Mouse (Mus musculus): Measurements from ENCODE around the gene Hist1h2ak. TPM values are rescaled to one million over a fixed set of nuclear protein-coding genes. Genes with fewer than 3 reads are reported as not detected.

The Hist1h2ak gene
- not detected for polyA plus RNA-seq (2015; fragmentation: Illumina TruSeq; extraction: RNeasy Lipid Tissue Mini Kit (QIAGEN cat#74804); ENCODE audit: insufficient read depth, low read depth, low replicate concordance)

DNA sequence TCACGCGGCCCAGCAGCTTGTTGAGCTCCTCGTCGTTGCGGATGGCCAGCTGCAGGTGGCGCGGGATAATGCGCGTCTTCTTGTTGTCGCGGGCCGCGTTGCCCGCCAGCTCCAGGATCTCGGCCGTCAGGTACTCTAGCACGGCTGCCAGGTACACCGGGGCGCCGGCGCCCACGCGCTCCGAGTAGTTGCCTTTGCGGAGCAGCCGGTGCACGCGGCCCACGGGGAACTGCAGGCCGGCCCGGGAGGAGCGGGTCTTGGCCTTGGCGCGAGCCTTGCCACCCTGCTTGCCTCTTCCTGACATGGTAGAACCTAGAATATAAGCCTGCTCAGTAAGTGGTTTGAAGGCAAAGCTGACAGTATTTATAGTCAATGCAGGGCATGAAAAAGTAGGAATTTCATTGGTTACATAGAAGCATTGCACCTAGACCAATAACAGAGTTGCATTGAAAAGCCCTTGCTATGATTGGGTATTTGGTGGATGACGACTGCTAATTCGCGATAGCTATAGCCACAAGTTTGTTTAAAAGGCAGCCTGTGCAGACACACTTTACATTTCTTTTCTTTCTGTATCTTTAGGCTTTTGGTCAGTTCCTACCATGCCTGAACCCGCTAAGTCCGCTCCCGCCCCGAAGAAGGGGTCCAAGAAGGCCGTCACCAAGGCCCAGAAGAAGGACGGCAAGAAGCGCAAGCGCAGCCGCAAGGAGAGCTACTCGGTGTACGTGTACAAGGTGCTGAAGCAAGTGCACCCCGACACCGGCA is at the start of gene Hist1h2ak, which contains the start of gene Hist1h2bn:
TSS of gene Hist1h2ak (minus strand) at position 304 of the 762 bp plus-strand sequence.
TSS of gene Hist1h2bn (plus strand) at position 600 of the 762 bp plus-strand sequence.

DNA sequence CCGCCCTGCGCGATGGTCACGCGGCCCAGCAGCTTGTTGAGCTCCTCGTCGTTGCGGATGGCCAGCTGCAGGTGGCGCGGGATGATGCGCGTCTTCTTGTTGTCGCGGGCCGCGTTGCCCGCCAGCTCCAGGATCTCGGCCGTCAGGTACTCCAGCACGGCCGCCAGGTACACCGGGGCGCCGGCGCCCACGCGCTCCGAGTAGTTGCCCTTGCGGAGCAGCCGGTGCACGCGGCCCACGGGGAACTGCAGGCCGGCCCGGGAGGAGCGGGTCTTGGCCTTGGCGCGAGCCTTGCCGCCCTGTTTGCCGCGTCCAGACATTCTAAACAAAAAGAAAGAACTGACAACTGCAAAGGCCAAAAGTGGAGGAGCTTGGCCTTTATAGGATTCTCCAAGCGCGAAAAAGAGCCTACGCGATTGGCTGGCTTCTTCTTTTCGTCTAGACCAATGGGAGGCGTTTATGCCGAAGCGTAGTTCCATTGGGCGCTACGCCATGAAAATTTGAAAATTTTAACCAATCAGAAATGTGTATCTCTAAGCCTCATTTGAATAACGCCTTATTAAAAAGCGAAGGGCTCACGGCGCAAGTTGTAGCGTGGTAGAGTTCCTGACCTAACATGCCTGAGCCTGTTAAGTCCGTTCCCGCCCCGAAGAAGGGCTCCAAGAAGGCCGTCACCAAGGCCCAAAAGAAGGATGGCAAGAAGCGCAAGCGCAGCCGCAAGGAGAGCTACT is 33.4 kb upstream of the Hist1h2ak start, which contains the start of the genes Hist1h2an and Hist1h2bp:
TSS of gene Hist1h2an (minus strand) at position 320 of the 731 bp plus-strand sequence.
TSS of gene Hist1h2bp (plus strand) at position 563 of the 731 bp plus-strand sequence.

DNA sequence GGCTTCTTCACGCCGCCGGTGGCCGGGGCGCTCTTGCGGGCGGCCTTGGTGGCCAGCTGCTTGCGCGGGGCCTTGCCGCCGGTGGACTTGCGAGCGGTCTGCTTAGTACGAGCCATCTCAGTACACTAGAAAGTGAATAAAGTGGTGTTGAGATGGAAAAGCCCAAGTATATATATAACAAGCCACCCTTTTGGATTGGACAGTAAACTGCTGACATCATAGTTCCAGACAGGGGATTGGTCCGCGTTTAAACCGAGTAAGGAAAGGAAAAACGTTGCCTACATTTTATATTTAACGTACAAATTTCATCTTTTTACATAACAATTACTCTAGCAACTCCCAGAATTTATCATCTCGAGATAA is 29.6 kb upstream of the Hist1h2ak start, which contains the start of gene Hist1h3i:
TSS of gene Hist1h3i (minus strand) at position 116 of the 363 bp plus-strand sequence.

DNA sequence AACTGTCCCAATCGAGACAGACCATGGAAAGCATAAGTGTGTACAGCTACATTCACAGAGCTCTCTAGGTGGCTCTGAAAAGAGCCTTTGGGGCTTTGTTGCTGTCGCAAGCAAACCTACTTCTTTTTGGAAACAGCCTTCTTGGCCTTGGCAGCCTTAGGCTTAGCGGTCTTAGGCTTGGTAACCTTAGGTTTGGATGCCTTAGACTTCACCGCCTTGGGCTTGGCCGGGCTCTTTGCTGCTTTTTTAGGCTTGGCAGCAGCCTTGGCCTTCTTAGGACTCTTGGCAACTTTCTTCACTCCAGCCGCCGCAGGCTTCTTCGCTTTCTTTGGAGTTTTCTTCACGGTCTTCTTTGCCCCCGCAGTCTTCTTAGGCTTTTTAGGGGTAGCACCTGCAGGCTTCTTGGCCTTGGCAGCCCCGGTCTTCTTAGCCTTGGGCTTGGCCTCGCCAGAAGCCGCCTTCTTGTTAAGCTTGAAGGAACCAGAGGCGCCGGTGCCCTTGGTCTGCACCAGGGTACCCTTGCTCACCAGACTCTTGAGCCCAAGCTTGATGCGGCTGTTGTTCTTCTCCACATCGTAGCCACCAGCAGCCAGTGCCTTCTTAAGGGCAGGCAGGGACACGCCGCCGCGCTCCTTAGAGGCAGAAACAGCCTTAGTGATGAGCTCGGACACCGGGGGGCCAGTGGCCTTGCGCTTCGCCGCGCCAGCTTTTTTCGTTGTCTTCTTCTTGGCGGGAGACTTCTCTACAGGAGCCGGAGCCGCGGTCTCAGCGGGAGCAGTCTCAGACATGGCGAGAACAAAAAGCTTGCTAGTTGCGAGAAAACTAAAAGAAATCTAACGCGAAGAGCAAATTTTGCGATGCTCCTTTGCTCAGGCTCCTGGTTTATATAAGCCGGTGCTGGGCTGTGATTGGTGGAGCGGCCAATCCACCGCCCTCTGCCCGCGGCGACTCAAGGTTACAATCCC is 26.4 kb upstream of the Hist1h2ak start, which contains the start of gene Hist1h1b:
TSS of gene Hist1h1b (minus strand) at position 859 of the 965 bp plus-strand sequence.

DNA sequence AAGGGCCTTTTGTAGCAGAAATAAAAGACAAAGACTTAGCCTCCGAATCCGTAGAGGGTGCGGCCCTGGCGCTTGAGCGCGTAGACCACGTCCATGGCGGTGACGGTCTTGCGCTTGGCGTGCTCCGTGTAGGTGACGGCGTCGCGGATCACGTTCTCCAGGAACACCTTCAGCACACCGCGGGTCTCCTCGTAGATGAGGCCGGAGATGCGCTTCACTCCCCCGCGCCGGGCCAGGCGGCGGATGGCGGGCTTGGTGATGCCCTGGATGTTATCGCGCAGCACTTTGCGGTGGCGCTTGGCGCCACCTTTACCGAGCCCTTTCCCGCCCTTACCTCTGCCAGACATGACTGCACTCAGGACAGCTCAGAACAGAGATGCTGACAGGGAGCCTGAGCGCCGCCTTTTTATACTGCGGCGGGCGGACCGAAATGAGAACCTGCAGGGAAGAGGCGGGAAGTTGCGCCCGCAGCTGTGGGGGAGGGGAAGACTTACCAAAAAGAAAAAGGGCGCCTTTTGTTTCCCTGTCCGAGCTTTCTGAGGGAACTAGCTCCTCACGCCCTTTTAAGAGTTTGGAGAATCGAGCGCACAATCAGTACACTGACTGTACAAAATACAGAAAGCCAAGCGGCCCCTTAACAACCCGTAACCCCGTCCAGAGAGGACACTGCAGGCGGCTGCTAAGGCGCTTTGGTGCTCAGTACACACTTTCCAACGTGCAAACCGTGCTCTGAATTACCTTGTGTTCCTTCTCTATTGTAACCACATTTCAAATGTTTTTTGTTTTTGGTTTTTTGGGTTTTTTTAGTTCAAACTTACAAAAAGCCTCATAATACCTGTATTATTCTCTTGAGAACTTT is 3.2 kb downstream of the Hist1h2ak start, which contains the start of gene Hist1h4k:
TSS of gene Hist1h4k (minus strand) at position 347 of the 859 bp plus-strand sequence.

DNA sequence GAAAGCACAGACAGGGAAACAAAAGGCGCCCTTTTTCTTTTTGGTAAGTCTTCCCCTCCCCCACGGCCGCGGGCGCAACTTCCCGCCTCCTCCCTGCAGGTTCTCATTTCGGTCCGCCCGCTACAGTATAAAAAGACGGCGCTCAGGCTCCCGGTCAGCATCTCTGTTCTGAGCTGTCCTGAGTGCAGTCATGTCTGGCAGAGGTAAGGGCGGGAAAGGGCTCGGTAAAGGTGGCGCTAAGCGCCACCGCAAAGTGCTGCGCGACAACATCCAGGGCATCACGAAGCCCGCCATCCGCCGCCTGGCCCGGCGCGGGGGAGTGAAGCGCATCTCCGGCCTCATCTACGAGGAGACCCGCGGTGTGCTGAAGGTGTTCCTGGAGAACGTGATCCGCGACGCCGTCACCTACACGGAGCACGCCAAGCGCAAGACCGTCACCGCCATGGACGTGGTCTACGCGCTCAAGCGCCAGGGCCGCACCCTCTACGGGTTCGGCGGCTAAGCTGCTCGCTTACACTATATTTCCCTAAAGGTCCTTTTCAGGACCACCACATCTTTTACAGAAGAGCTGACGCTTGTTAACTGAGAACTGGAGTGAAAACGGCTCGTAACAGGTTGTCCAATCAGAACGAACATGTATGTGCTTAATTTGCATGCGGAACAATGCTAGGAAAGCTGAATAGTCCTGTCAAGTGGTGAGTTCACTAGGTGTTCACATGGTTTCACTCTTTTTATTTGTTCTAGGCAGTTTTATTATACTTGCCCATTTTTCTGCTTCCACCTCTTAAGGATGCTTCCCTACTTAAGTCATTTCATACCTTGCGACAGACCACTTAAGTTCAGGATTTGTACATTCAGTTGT is 18.5 kb downstream of the Hist1h2ak start, which contains the start of gene Hist1h4j:
TSS of gene Hist1h4j (plus strand) at position 159 of the 862 bp plus-strand sequence.

DNA sequence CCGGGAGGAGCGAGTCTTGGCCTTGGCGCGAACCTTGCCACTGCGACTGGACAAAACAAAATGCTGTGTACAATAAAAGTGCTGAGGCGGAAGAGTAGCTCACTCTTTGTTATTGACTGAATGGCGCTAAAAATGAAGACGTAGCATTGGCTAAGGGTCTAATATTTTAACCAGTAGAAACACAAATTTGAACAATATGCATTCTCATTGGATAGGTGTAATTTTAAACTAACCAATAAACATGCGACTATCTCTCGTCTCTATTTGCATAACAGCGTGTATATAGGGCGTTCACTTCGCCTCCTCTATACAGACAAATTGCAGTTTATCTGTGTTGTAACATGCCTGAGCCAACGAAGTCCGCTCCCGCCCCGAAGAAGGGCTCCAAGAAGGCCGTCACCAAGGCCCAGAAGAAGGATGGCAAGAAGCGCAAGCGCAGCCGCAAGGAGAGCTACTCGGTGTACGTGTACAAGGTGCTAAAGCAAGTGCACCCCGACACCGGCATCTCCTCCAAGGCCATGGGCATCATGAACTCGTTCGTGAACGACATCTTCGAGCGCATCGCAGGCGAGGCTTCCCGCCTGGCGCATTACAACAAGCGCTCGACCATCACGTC is 31.8 kb downstream of the Hist1h2ak start, which contains the start of gene Hist1h2bm:
TSS of gene Hist1h2bm (plus strand) at position 288 of the 616 bp plus-strand sequence.

DNA sequence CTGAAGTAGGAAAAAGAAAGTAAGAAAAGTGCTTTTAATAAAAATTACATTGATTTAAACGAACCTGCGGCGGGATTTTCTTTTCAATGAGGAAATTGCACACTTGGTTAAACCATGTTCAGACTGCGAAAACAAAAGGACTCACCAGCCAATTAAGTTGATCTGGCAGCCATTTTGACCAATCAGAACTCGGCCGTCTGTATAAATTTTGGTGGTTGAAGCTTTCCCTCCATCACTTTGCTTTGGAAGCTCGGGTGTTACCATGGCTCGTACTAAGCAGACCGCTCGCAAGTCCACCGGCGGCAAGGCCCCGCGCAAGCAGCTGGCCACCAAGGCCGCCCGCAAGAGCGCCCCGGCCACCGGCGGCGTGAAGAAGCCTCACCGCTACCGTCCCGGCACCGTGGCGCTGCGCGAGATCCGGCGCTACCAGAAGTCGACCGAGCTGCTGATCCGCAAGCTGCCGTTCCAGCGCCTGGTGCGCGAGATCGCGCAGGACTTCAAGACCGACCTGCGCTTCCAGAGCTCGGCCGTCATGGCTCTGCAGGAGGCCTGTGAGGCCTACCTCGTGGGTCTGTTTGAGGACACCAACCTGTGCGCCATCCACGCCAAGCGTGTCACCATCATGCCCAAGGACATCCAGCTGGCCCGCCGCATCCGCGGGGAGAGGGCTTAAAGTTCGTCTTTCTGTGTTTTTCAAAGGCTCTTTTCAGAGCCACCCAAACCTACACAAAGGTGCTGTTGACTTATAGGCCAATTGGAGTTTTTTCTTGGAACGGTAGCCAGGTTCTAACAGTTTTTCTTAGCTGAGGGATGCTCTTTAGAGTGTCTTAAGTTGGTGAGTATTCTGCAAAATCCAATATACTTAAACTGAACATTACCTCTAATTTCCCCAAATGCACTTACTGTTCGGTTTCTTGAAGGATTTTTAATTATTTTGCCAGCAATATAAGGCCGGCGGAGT is 36.0 kb downstream of the Hist1h2ak start, which contains the start of gene Hist1h3h:
TSS of gene Hist1h3h (plus strand) at position 263 of the 961 bp plus-strand sequence.

DNA sequence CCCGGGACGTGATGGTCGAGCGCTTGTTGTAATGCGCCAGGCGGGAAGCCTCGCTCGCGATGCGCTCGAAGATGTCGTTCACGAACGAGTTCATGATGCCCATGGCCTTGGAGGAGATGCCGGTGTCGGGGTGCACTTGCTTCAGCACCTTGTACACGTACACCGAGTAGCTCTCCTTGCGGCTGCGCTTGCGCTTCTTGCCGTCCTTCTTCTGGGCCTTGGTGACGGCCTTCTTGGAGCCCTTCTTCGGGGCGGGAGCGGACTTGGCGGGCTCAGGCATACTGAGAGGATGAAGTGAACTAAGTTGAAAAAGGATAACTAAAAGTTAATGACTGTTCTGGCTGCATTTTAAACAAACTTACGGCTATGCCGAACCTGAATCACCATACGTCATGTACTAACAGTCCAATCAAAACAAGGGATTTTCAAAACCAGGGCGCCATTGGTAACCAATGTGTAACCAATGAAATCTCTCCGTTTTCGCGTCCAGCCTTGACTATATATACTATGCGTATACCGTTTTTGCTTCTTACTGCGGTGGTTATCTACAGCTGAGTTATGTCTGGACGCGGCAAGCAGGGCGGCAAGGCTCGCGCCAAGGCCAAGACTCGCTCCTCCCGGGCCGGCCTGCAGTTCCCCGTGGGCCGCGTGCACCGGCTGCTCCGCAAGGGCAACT is 37.6 kb downstream of the Hist1h2ak start, which contains the start of the genes Hist1h2bl and Hist1h2ai:
TSS of gene Hist1h2bl (minus strand) at position 280 of the 676 bp plus-strand sequence.
TSS of gene Hist1h2ai (plus strand) at position 559 of the 676 bp plus-strand sequence.

Other genes starting within 250 kb of the Hist1h2ak start
- 2.1 TPM for gene Zkscan8, start 222.7 kb downstream of the Hist1h2ak start, polyA plus RNA-seq (2015; fragmentation: Illumina TruSeq; extraction: RNeasy Lipid Tissue Mini Kit (QIAGEN cat#74804); ENCODE audit: insufficient read depth, low read depth, low replicate concordance)
- gene Olfr1366, start 211.0 kb downstream of the Hist1h2ak start, polyA plus RNA-seq (2015; fragmentation: Illumina TruSeq; extraction: RNeasy Lipid Tissue Mini Kit (QIAGEN cat#74804); ENCODE audit: insufficient read depth, low read depth, low replicate concordance) = not detected
- not detected for gene Olfr1535, start 193.9 kb downstream of the Hist1h2ak start, polyA plus RNA-seq (2015; fragmentation: Illumina TruSeq; extraction: RNeasy Lipid Tissue Mini Kit (QIAGEN cat#74804); ENCODE audit: insufficient read depth, low read depth, low replicate concordance)
- not detected for gene Olfr1364, start 172.1 kb downstream of the Hist1h2ak start, polyA plus RNA-seq (2015; fragmentation: Illumina TruSeq; extraction: RNeasy Lipid Tissue Mini Kit (QIAGEN cat#74804); ENCODE audit: insufficient read depth, low read depth, low replicate concordance)
- not detected for gene Olfr1362, start 139.8 kb downstream of the Hist1h2ak start, polyA plus RNA-seq (2015; fragmentation: Illumina TruSeq; extraction: RNeasy Lipid Tissue Mini Kit (QIAGEN cat#74804); ENCODE audit: insufficient read depth, low read depth, low replicate concordance)
- not detected for gene Olfr11, start 111.3 kb downstream of the Hist1h2ak start, polyA plus RNA-seq (2015; fragmentation: Illumina TruSeq; extraction: RNeasy Lipid Tissue Mini Kit (QIAGEN cat#74804); ENCODE audit: insufficient read depth, low read depth, low replicate concordance)
- not detected for gene Olfr1361, start 90.4 kb downstream of the Hist1h2ak start, polyA plus RNA-seq (2015; fragmentation: Illumina TruSeq; extraction: RNeasy Lipid Tissue Mini Kit (QIAGEN cat#74804); ENCODE audit: insufficient read depth, low read depth, low replicate concordance)
- gene Olfr1360, start 76.4 kb downstream of the Hist1h2ak start, polyA plus RNA-seq (2015; fragmentation: Illumina TruSeq; extraction: RNeasy Lipid Tissue Mini Kit (QIAGEN cat#74804); ENCODE audit: insufficient read depth, low read depth, low replicate concordance) = not detected
- not detected for gene Olfr1359, start 55.7 kb downstream of the Hist1h2ak start, polyA plus RNA-seq (2015; fragmentation: Illumina TruSeq; extraction: RNeasy Lipid Tissue Mini Kit (QIAGEN cat#74804); ENCODE audit: insufficient read depth, low read depth, low replicate concordance)
- not detected for gene Hist1h2bl, start 37.7 kb downstream of the Hist1h2ak start, polyA plus RNA-seq (2015; fragmentation: Illumina TruSeq; extraction: RNeasy Lipid Tissue Mini Kit (QIAGEN cat#74804); ENCODE audit: insufficient read depth, low read depth, low replicate concordance)
- not detected for gene Hist1h2ai, start 37.4 kb downstream of the Hist1h2ak start, polyA plus RNA-seq (2015; fragmentation: Illumina TruSeq; extraction: RNeasy Lipid Tissue Mini Kit (QIAGEN cat#74804); ENCODE audit: insufficient read depth, low read depth, low replicate concordance)
- gene Hist1h3h, start 36.2 kb downstream of the Hist1h2ak start, polyA plus RNA-seq (2015; fragmentation: Illumina TruSeq; extraction: RNeasy Lipid Tissue Mini Kit (QIAGEN cat#74804); ENCODE audit: insufficient read depth, low read depth, low replicate concordance) = not detected
- gene Hist1h2bm, start 31.8 kb downstream of the Hist1h2ak start, polyA plus RNA-seq (2015; fragmentation: Illumina TruSeq; extraction: RNeasy Lipid Tissue Mini Kit (QIAGEN cat#74804); ENCODE audit: insufficient read depth, low read depth, low replicate concordance) = not detected
- not detected for gene Hist1h4j, start 18.8 kb downstream of the Hist1h2ak start, polyA plus RNA-seq (2015; fragmentation: Illumina TruSeq; extraction: RNeasy Lipid Tissue Mini Kit (QIAGEN cat#74804); ENCODE audit: insufficient read depth, low read depth, low replicate concordance)
- not detected for gene Hist1h4k, start 3.3 kb downstream of the Hist1h2ak start, polyA plus RNA-seq (2015; fragmentation: Illumina TruSeq; extraction: RNeasy Lipid Tissue Mini Kit (QIAGEN cat#74804); ENCODE audit: insufficient read depth, low read depth, low replicate concordance)
- gene Hist1h2bn, start 296 bp upstream of the Hist1h2ak start, polyA plus RNA-seq (2015; fragmentation: Illumina TruSeq; extraction: RNeasy Lipid Tissue Mini Kit (QIAGEN cat#74804); ENCODE audit: insufficient read depth, low read depth, low replicate concordance) = not detected
- not detected for gene Hist1h1b, start 26.8 kb upstream of the Hist1h2ak start, polyA plus RNA-seq (2015; fragmentation: Illumina TruSeq; extraction: RNeasy Lipid Tissue Mini Kit (QIAGEN cat#74804); ENCODE audit: insufficient read depth, low read depth, low replicate concordance)
- gene Hist1h3i, start 29.5 kb upstream of the Hist1h2ak start, polyA plus RNA-seq (2015; fragmentation: Illumina TruSeq; extraction: RNeasy Lipid Tissue Mini Kit (QIAGEN cat#74804); ENCODE audit: insufficient read depth, low read depth, low replicate concordance) = not detected
- not detected for gene Hist1h2an, start 33.4 kb upstream of the Hist1h2ak start, polyA plus RNA-seq (2015; fragmentation: Illumina TruSeq; extraction: RNeasy Lipid Tissue Mini Kit (QIAGEN cat#74804); ENCODE audit: insufficient read depth, low read depth, low replicate concordance)
- not detected for gene Hist1h2bp, start 33.6 kb upstream of the Hist1h2ak start, polyA plus RNA-seq (2015; fragmentation: Illumina TruSeq; extraction: RNeasy Lipid Tissue Mini Kit (QIAGEN cat#74804); ENCODE audit: insufficient read depth, low read depth, low replicate concordance)
- not detected for gene Hist1h2bq, start 56.4 kb upstream of the Hist1h2ak start, polyA plus RNA-seq (2015; fragmentation: Illumina TruSeq; extraction: RNeasy Lipid Tissue Mini Kit (QIAGEN cat#74804); ENCODE audit: insufficient read depth, low read depth, low replicate concordance)
- gene Hist1h2ao, start 56.6 kb upstream of the Hist1h2ak start, polyA plus RNA-seq (2015; fragmentation: Illumina TruSeq; extraction: RNeasy Lipid Tissue Mini Kit (QIAGEN cat#74804); ENCODE audit: insufficient read depth, low read depth, low replicate concordance) = not detected
- gene Hist1h4m, start 57.9 kb upstream of the Hist1h2ak start, polyA plus RNA-seq (2015; fragmentation: Illumina TruSeq; extraction: RNeasy Lipid Tissue Mini Kit (QIAGEN cat#74804); ENCODE audit: insufficient read depth, low read depth, low replicate concordance) = not detected
- not detected for gene Hist1h4n, start 78.4 kb upstream of the Hist1h2ak start, polyA plus RNA-seq (2015; fragmentation: Illumina TruSeq; extraction: RNeasy Lipid Tissue Mini Kit (QIAGEN cat#74804); ENCODE audit: insufficient read depth, low read depth, low replicate concordance)
- gene Hist1h2ap, start 79.7 kb upstream of the Hist1h2ak start, polyA plus RNA-seq (2015; fragmentation: Illumina TruSeq; extraction: RNeasy Lipid Tissue Mini Kit (QIAGEN cat#74804); ENCODE audit: insufficient read depth, low read depth, low replicate concordance) = not detected
- 0.76 TPM for gene Hist1h2br, start 79.9 kb upstream of the Hist1h2ak start, polyA plus RNA-seq (2015; fragmentation: Illumina TruSeq; extraction: RNeasy Lipid Tissue Mini Kit (QIAGEN cat#74804); ENCODE audit: insufficient read depth, low read depth, low replicate concordance)
- 1.2 TPM for gene Zfp184, start 191.3 kb upstream of the Hist1h2ak start, polyA plus RNA-seq (2015; fragmentation: Illumina TruSeq; extraction: RNeasy Lipid Tissue Mini Kit (QIAGEN cat#74804); ENCODE audit: insufficient read depth, low read depth, low replicate concordance)
- not detected for gene Pom121l2, start 227.4 kb upstream of the Hist1h2ak start, polyA plus RNA-seq (2015; fragmentation: Illumina TruSeq; extraction: RNeasy Lipid Tissue Mini Kit (QIAGEN cat#74804); ENCODE audit: insufficient read depth, low read depth, low replicate concordance)

All from pancreas, adult 10 weeks (tissue).